Mouse (Mus musculus) ES-Bruce4 (cell line): ENCODE results near the gene Tmem117. TPM values are rescaled to one million over a fixed set of nuclear protein-coding genes. Genes with fewer than 3 reads are reported as not detected.

ENCODE experiments used
- H3K27ac ChIP-seq: 2 replicates; pipeline ENCODE4 v1.5.1; 2012; ENCODE audit warnings: low read length, inconsistent platforms; ENCODE audit not compliant: insufficient read depth
- H3K27me3 ChIP-seq: 2 replicates; pipeline ENCODE4 v1.6.1; 2012; ENCODE audit warnings: mild to moderate bottlenecking, low read length, inconsistent platforms; ENCODE audit not compliant: control insufficient read depth, poor library complexity, insufficient read depth, severe bottlenecking
- H3K36me3 ChIP-seq: 2 replicates; pipeline ENCODE4 v1.6.1; 2012; ENCODE audit warnings: inconsistent platforms, mild to moderate bottlenecking, low read length, moderate library complexity; ENCODE audit not compliant: control insufficient read depth, poor library complexity, insufficient read depth, severe bottlenecking
- H3K4me1 ChIP-seq: one replicate; pipeline ENCODE4 v1.8.1; 2011; ENCODE audit warnings: low read length; ENCODE audit not compliant: control insufficient read depth, insufficient read depth
- H3K4me3 ChIP-seq: 2 replicates; pipeline ENCODE4 v1.5.1; 2011; ENCODE audit warnings: low read depth, mild to moderate bottlenecking, low read length
- H3K9ac ChIP-seq: 2 replicates; pipeline ENCODE4 v1.6.1; 2012; ENCODE audit warnings: low read depth, mild to moderate bottlenecking, inconsistent platforms; ENCODE audit not compliant: poor library complexity, severe bottlenecking
- H3K9me3 ChIP-seq: replicated peaks from 2 replicates; pipeline ENCODE4 v1.6.1; 2012; ENCODE audit warnings: mild to moderate bottlenecking, low read length, inconsistent platforms; ENCODE audit not compliant: control insufficient read depth, poor library complexity, insufficient read depth, severe bottlenecking
- CTCF ChIP-seq: IDR thresholded peaks from one replicate; pipeline ENCODE4 v1.8.1; 2011; ENCODE audit warnings: low read depth, low read length
- EP300 ChIP-seq: IDR thresholded peaks from 2 replicates; pipeline ENCODE4 v1.6.1; 2011; ENCODE audit warnings: low read depth, low read length; ENCODE audit not compliant: insufficient read depth
- POLR2A ChIP-seq: IDR thresholded peaks from one replicate; pipeline ENCODE4 v1.8.1; 2011; ENCODE audit warnings: low read length; ENCODE audit not compliant: insufficient read depth
- polyA plus RNA-seq: library from polyadenylated mRNA; stranded (reverse); fragments of >200 nt; gene quantifications from 2 replicates; pipeline ENCODE4 v1.2.4, GENCODE M21; 2011; ENCODE audit warnings: low read depth; ENCODE audit not compliant: missing spikeins, insufficient read depth, insufficient read length

Tmem117 gene
- polyA plus RNA-seq, 1 experiment = 1.2 TPM

DNA sequence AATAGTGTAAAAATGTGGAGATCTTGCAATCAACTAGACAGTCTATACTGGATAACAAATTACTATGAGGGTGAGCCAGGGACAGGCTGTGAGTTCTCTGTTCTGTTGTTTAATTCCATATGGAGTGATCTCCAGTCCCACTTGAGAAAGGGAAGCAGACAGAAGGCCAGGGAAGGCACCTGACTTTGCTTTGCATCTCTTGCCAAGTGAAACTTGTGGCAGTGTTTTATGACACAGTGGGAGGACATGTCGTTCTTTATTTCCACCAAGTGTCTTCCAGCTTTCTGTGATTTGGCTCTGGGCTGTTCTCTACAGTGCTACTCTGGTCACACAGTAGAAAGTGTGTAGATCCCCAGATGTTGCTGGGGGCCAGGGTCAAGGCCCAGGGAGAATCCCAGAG lies 152.5 kb downstream of the Tmem117 start:
- Histone ChIP-seq H3K9me3 (no peaks in the 10 kb centered on the region; the same call in 1 of the 2 replicates), H3K4me1 (no peaks in the 10 kb centered on the region), H3K27me3 (no peaks in the 10 kb centered on the region), H3K9ac (no peak overlapping the region), H3K36me3 (no peaks in the 10 kb centered on the region), H3K4me3 (no peak overlapping the region), H3K27ac (no peak overlapping the region)
- TF ChIP-seq POLR2A (no peak), CTCF (no peak), EP300 (no peak)

DNA sequence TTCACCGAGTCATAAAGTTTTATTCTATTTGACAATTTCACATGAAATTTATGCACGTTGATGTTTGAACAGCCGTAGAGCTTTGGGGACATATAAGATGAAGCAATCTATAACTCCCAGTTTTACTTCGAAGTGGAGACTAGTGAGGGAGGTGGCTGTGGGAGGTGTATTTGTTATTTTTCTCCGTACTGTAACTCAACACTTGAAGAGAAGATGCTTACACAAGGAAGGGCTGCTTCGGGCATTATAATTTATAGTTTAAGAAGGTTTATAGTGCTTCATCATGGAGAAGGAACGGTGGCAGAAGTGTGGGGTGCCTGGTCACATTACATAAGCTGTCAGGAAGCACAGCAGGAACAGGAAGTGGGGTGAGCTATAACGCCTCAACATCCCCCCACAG lies 164.4 kb downstream of the Tmem117 start:
- H3K27ac ChIP-seq = no peak overlapping the region
- no peak overlapping the region for H3K4me3 ChIP-seq
- no peak for TF ChIP-seq POLR2A
- no peak for TF ChIP-seq CTCF
- TF ChIP-seq EP300 = no peak

DNA sequence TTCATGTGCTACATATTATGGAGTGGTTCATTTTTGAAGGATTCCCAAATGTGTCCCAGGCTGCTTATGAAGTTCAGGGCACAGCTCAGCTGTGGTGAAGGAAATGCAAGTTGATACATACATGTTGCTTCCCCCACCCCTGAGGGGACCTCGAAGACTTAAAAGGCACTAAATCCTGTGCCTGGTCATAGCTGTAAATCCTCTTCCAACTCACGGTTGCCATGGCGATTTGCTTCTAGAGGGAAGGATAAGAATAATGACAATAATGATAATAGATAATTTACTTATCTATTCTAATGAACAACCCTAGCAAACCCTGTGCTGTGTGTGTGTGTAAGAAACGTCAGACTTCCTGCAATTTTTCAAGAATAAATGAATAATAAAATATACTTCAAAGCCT lies 166.5 kb downstream of the Tmem117 start:
- no peak for TF ChIP-seq CTCF
- no peak for TF ChIP-seq POLR2A
- TF ChIP-seq EP300 = no peak
- no peaks in the 10 kb centered on the region for H3K36me3 ChIP-seq
- no peaks in the 10 kb centered on the region for H3K4me1 ChIP-seq
- H3K27ac ChIP-seq = no peak overlapping the region
- H3K9ac ChIP-seq = no peak overlapping the region
- H3K4me3 ChIP-seq = no peak overlapping the region
- H3K27me3 ChIP-seq = no peaks in the 10 kb centered on the region
- H3K9me3 ChIP-seq = no peaks in the 10 kb centered on the region

More for the DNA sequence above, 164.4 kb downstream of the Tmem117 start:
- Histone ChIP-seq H3K36me3 (no peaks in the 10 kb centered on the region), H3K9me3 (no peaks in the 10 kb centered on the region), H3K4me1 (no peaks in the 10 kb centered on the region), H3K27me3 (no peaks in the 10 kb centered on the region), H3K9ac (no peak overlapping the region)

DNA sequence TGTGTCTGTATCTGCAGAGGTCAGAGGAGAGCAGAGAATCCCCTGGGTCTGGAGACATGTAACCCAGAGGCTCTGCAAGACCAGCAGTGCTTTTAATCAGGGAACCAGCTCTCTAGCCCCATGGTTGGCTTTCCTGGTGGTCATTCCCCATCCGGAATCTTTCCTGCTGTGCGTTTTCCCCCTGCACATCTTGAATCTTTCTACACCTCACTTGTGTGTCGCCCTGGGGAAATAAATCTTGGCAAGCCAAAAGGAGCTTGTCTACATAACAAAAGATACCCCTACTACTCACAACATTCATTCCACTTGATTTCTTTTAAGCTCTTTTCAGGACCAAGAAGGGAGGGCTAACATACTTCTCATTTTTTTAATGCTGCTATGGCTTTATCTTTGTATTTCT lies 169.2 kb downstream of the Tmem117 start:
- Histone ChIP-seq H3K27ac (no peak overlapping the region), H3K27me3 (no peaks in the 10 kb centered on the region), H3K9me3 (no peaks in the 10 kb centered on the region), H3K9ac (no peak overlapping the region), H3K4me1 (no peaks in the 10 kb centered on the region), H3K36me3 (no peaks in the 10 kb centered on the region), H3K4me3 (no peak overlapping the region)
- TF ChIP-seq EP300 = no peak
- TF ChIP-seq CTCF = no peak
- TF ChIP-seq POLR2A = no peak

DNA sequence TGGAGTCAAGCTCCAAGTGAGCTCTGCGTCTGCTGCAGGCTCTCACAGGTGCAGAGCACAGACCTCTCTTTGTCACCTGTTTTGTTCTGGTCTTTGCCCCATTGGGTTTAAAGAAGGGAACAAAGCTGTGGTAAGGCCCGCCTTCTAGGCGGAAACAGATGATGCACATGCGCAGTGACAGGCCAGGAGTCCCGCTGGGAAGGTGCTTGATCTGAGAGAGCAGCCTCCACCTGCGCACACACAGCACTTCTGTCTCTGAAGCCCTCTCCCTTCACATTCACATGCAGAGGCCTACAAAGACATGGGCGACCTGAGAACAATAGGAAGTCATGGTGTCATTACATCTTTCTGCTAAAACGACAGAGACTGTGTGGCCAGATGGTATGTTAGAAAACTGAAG lies 172.4 kb downstream of the Tmem117 start:
- TF ChIP-seq POLR2A = no peak
- no peak for TF ChIP-seq EP300
- no peak for TF ChIP-seq CTCF
- H3K9ac ChIP-seq = no peak overlapping the region
- H3K36me3 ChIP-seq = no peaks in the 10 kb centered on the region
- no peaks in the 10 kb centered on the region for H3K9me3 ChIP-seq
- no peak overlapping the region for H3K4me3 ChIP-seq
- no peaks in the 10 kb centered on the region for H3K4me1 ChIP-seq
- H3K27me3 ChIP-seq = no peaks in the 10 kb centered on the region
- H3K27ac ChIP-seq = no peak overlapping the region

DNA sequence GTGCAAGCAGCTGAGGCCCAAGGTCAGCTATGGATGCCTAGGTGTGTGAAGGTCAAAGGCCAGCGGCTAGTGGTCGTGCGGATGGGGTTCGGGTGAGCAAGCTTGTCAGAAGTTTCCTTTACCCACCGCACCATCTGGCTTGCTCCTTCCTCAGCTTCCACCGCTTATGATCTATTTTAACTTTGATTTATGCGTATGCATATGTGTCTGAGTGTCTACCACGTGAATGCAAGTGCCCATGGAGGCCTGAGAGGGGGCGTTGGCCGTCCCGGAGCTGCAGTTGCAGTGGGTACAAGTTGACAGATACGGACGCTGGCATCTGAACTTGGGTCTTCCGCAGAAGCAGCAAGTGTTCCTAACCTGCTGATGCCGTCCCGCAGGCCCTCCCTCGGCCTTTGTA lies 173.8 kb downstream of the Tmem117 start:
- H3K4me3 ChIP-seq = no peak overlapping the region
- TF ChIP-seq CTCF (no peak), EP300 (no peak), POLR2A (no peak)

More for the DNA sequence above, 173.8 kb downstream of the Tmem117 start:
- Histone ChIP-seq H3K9me3 (no peaks in the 10 kb centered on the region), H3K9ac (no peak overlapping the region), H3K27ac (no peak overlapping the region), H3K4me1 (no peaks in the 10 kb centered on the region), H3K27me3 (no peaks in the 10 kb centered on the region), H3K36me3 (no peaks in the 10 kb centered on the region)
